ENCODE assay signal across 8 mouse cellular contexts in the genomic region with DNA sequence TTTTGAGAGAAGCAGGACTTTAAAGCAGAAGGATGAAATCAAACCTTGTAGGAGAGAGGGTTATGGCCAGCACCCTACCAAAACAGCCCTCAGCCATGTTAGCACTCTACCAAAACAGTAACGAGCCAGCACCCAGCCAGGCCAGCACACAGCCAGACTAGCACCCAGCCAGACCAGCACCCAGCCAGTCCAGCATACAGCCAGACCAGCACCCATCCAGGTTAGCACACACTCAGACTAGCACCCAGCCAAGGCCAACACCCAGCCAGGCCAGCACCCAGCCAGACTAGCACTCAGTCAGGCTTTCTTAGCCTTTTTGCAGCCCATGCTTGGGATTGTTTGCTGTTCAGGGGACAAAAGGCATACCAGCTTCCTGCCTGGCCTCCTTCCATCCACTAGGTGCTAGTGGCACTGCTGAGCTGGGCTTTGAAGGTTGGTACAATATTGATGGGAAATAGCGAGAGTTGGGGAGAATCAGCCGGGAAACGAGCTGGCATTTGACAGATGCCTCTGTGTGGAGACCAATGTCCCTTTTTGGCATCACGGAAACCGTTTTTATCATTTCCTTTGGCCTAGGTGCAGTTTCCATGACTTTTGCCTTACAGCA.
DNase-seq lines count a peak whose midpoint lies in the region; ATAC-seq lines count a peak whose summit lies in the region.

No protein-coding gene starts in this region.

- H3K4me3 ChIP-seq in lung, embryonic 16.5 days (ENCODE audit: low read length): no peak overlapping the region
- H3K4me3 ChIP-seq in forebrain, embryonic 16.5 days (replicated peaks; ENCODE audit: low read length): no peak overlapping the region
- H3K4me3 ChIP-seq in neural tube, embryonic 12.5 days: no peak overlapping the region

- 46% methylated on average over 6 of the region's 6 CpGs for whole genome bisulfite sequencing in lung, embryonic 16.5 days
- WGBS in forebrain, embryonic 16.5 days: 50% methylated on average over 6 of the region's 6 CpGs
- WGBS in neural tube, embryonic 12.5 days: 62% methylated on average over 6 of the region's 6 CpGs

- H3K27ac ChIP-seq in lung, embryonic 16.5 days (ENCODE audit: low read length): no peak overlapping the region
- no peak overlapping the region for H3K27ac ChIP-seq in forebrain, embryonic 16.5 days (ENCODE audit: low read length)
- H3K27ac ChIP-seq in neural tube, embryonic 12.5 days: peak overlapping the region; percentile 17; the same call in 1 of the 2 replicates

- no peaks in the 10 kb centered on the region for H3K27me3 ChIP-seq in lung, embryonic 16.5 days (ENCODE audit: control insufficient read depth, insufficient read depth, low read depth, low read length)
- H3K27me3 ChIP-seq in forebrain, embryonic 16.5 days (replicated peaks; ENCODE audit: control insufficient read depth, insufficient read depth, low read length): no peaks in the 10 kb centered on the region
- H3K27me3 ChIP-seq in neural tube, embryonic 12.5 days (replicated peaks): no peaks in the 10 kb centered on the region

- H3K4me1 ChIP-seq in lung, embryonic 16.5 days (replicated peaks; ENCODE audit: control insufficient read depth, insufficient read depth, low read length): no peaks in the 10 kb centered on the region
- H3K4me1 ChIP-seq in forebrain, embryonic 16.5 days (replicated peaks; ENCODE audit: control insufficient read depth, insufficient read depth, low read length): peaks cover 11% of the 10 kb centered on the region
- H3K4me1 ChIP-seq in neural tube, embryonic 12.5 days: 0 out of 2 replicates have a peak, but pooled peaks cover 4% of the 10 kb centered on the region

- peak overlapping the region; percentile 15; the same call in 1 of the 2 replicates for H3K9ac ChIP-seq in lung, embryonic 16.5 days (ENCODE audit: low read length)
- H3K9ac ChIP-seq in forebrain, embryonic 16.5 days (replicated peaks; ENCODE audit: low read depth, low read length): no peak overlapping the region
- no peak overlapping the region for H3K9ac ChIP-seq in neural tube, embryonic 12.5 days

- intact Hi-C loops in gastrocnemius, postnatal 36 days (cut with DNase I): loop anchor here (5.0 to 10.0 kb wide), 2 partner anchors 469 to 957 kb away; no protein-coding TSS in a partner anchor

- H3K36me3 ChIP-seq in lung, embryonic 16.5 days (ENCODE audit: control insufficient read depth, insufficient read depth, low read length): no peaks in the 10 kb centered on the region
- no peaks in the 10 kb centered on the region for H3K36me3 ChIP-seq in forebrain, embryonic 16.5 days (ENCODE audit: control insufficient read depth, insufficient read depth)
- no peaks in the 10 kb centered on the region for H3K36me3 ChIP-seq in neural tube, embryonic 12.5 days

- H3K4me2 ChIP-seq in lung, embryonic 16.5 days (ENCODE audit: low read depth, low read length): no peak overlapping the region
- H3K4me2 ChIP-seq in forebrain, embryonic 16.5 days (ENCODE audit: low read length): no peak overlapping the region
- no peak overlapping the region for H3K4me2 ChIP-seq in neural tube, embryonic 12.5 days (replicated peaks)

- no peak for ATAC-seq in lung, embryonic 16.5 days (ENCODE audit: low read depth)
- peak; percentile 24; the same call in 1 of the 2 replicates for ATAC-seq in forebrain, embryonic 16.5 days
- ATAC-seq in neural tube, embryonic 12.5 days (ENCODE audit: low FRiP score, low read depth): peak; percentile 56

- peak; percentile 21 for DNase-seq in adrenal gland, adult 2 months
- no peak for DNase-seq in adrenal gland, adult 18-20 months (ENCODE audit: low spot score in 2 of 2)
- no peak for DNase-seq in lung, postnatal 36 days
- DNase-seq in gastrocnemius, postnatal 36 days: no peak
- DNase-seq in urinary bladder, postnatal 10 days (ENCODE audit: low spot score): no peak

- no peaks in the 10 kb centered on the region for H3K9me3 ChIP-seq in lung, embryonic 16.5 days (ENCODE audit: control insufficient read depth, low read length)
- H3K9me3 ChIP-seq in forebrain, embryonic 16.5 days (ENCODE audit: control insufficient read depth, low read length): no peaks in the 10 kb centered on the region
- no peaks in the 10 kb centered on the region for H3K9me3 ChIP-seq in neural tube, embryonic 12.5 days
